Mouse (Mus musculus) embryonic fibroblast, embryonic 13.5 days (primary cell): ENCODE measurements around the gene Ier3.
"Not testable (repeated sequence)": the region's sequence is repeated elsewhere in the genome, so short reads cannot be mapped to it uniquely, and the experiment has no call there.

Experiments
- CTCF ChIP-seq: IDR thresholded peaks from 2 replicates; pipeline ENCODE4 v1.5.1; 2011; ENCODE audit warnings: mild to moderate bottlenecking, control low read depth, low read length, moderate library complexity, borderline replicate concordance; ENCODE audit not compliant: insufficient read depth
- POLR2A ChIP-seq: IDR thresholded peaks from 2 replicates; pipeline ENCODE4 v1.6.1; 2011; ENCODE audit warnings: low read depth, mild to moderate bottlenecking, control low read depth, low read length, moderate library complexity

DNA sequence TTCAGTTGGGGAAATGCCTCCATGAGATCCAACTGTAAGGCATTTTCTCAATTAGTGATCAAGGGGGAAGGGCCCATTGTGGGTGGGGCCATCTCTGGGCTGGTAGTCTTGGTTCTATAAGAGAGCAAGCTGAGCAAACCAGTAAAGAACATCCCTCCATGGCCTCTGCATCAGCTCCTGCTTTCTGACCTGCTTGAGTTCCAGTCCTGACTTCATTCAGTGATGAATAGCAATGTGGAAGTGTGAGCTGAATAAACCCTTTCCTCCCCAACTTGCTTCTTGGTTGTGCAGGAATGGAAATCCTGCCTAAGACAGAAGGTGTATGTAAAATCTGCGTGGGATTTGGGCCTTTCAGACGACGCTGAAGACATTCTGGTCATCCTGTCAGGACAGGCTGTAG lies 17.5 kb downstream of the Ier3 start:
- peak; percentile 85 for TF ChIP-seq POLR2A
- TF ChIP-seq CTCF, result not testable (repeated sequence)
